Mouse (Mus musculus) G1E (cell line): ENCODE results near the gene Aldh4a1. TPM values are rescaled to one million over a fixed set of nuclear protein-coding genes. Genes with fewer than 3 reads are reported as not detected.

Experiments
- ATAC-seq: 2 replicates; pipeline ENCODE4 v1.8.0; 2016; ENCODE audit warnings: mild to moderate bottlenecking; ENCODE audit not compliant: insufficient number of reproducible peaks, poor library complexity, low FRiP score, severe bottlenecking; ENCODE audit errors: extremely low read depth
- DNase-seq: peaks from one replicate; pipeline ENCODE4 v3.0.0; 2012; ENCODE audit warnings: low spot score
- H3K27me3 ChIP-seq: 2 replicates; pipeline ENCODE4 v1.6.1; 2012; ENCODE audit warnings: mild to moderate bottlenecking, low read length, inconsistent platforms; ENCODE audit not compliant: insufficient read depth
- H3K36me3 ChIP-seq: replicated peaks from 2 replicates; pipeline ENCODE3; 2012; ENCODE audit warnings: mild to moderate bottlenecking, inconsistent platforms
- H3K4me1 ChIP-seq: 2 replicates; pipeline ENCODE4 v1.6.1; 2012; ENCODE audit warnings: low read depth, low read length, inconsistent platforms, mixed read lengths; ENCODE audit not compliant: insufficient read depth
- H3K4me3 ChIP-seq: 2 replicates; pipeline ENCODE4 v1.5.1; 2012; ENCODE audit warnings: low read depth, mild to moderate bottlenecking, inconsistent platforms, low read length, moderate library complexity, mixed read lengths
- H3K9me3 ChIP-seq: replicated peaks from 2 replicates; pipeline ENCODE4 v1.6.1; 2012; ENCODE audit warnings: inconsistent platforms
- CTCF ChIP-seq: IDR thresholded peaks from 2 replicates; pipeline ENCODE4 v1.5.1; 2012; ENCODE audit warnings: low read depth, low read length, inconsistent platforms, mixed read lengths
- GATA1 ChIP-seq: IDR thresholded peaks from 2 replicates; pipeline ENCODE4 v1.6.1; 2012; ENCODE audit warnings: borderline replicate concordance, low read length, inconsistent platforms, mixed read lengths
- GATA2 ChIP-seq: IDR thresholded peaks from 2 replicates; pipeline ENCODE4 v1.6.1; 2012; ENCODE audit warnings: low read depth, low read length, inconsistent platforms, borderline replicate concordance
- POLR2AphosphoS5 ChIP-seq: IDR thresholded peaks from 2 replicates; pipeline ENCODE4 v1.6.1; 2012; ENCODE audit warnings: low read depth, low read length, inconsistent platforms; ENCODE audit not compliant: insufficient replicate concordance
- TAL1 ChIP-seq: conservative IDR thresholded peaks from 2 replicates; pipeline ENCODE4 v1.6.1; 2012; ENCODE audit warnings: low read depth, low read length, inconsistent platforms, mixed read lengths
- polyA plus RNA-seq: library from polyadenylated mRNA; stranded (reverse); fragments of >175 nt; gene quantifications from 2 replicates; pipeline ENCODE4 v1.2.3, GENCODE M21; 2012
- total RNA-seq, 2 experiments: library from RNA; stranded (forward) in 1 of 2; stranded (reverse) in 1 of 2; fragments of 200-1000 nt in 1 of 2; fragments of >200 nt in 1 of 2; fragmentation: Nextera tagmentation in 1 of 2; gene quantifications; 2 replicates each; pipeline ENCODE4 v1.2.3; 2014 to 2017

Gene Aldh4a1
- total and polyA plus RNA-seq, 3 experiments: 13.3 to 44.1 (median 17.7) TPM

GRCm38 (mm10) chr4:139587773-139588172 lies 34.9 kb upstream of the Aldh4a1 start:
- DNase-seq: no peak
- peaks cover 14% of the 10 kb centered on the region; the same call in 1 of the 2 replicates for H3K27me3 ChIP-seq
- no peak for ATAC-seq
- H3K9me3 ChIP-seq: no peaks in the 10 kb centered on the region
- no peaks in the 10 kb centered on the region for H3K36me3 ChIP-seq
- no peak for TF ChIP-seq GATA2
- TF ChIP-seq POLR2AphosphoS5: no peak
- no peak for TF ChIP-seq CTCF
- H3K4me3 ChIP-seq: no peak overlapping the region
- H3K4me1 ChIP-seq: no peaks in the 10 kb centered on the region; the same call in 1 of the 2 replicates

DNA sequence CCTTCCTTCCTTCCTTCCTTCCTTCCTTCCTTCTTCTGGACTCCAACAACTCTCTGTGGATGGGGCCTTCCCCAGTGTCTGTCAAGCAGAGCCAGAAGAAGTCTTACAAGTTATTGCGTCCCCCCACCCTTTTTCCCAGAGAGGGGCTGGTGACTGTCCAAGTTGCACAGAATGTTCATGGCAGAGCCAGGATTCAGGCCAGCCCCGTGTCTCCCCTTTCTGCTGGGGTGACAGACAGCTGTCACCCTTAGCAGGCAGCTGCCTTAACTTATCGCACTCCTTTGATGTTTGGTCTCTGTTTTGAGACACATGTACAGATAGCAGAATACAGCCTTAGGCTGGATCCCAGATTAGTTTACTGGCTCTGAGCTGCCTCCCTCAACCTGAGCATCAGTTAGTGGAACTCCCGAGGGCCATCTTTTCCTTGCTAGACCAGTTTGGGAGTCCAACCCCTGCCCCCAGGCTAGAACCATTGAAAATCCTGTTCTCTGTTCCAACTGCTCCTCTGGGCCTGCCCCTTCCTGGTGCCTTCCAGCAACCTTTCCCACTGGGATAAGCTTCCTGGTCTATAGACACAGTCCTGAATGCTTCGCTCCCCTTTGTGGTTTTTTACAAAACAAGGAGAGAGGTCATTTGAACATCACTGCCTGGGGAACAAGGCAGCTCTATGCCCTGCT lies 33.2 kb upstream of the Aldh4a1 start:
- H3K36me3 ChIP-seq: no peaks in the 10 kb centered on the region
- no peaks in the 10 kb centered on the region; the same call in 1 of the 2 replicates for H3K4me1 ChIP-seq
- DNase-seq (no peak), ATAC-seq (no peak)
- H3K9me3 ChIP-seq: no peaks in the 10 kb centered on the region
- H3K27me3 ChIP-seq: peaks cover 9% of the 10 kb centered on the region; the same call in 1 of the 2 replicates
- H3K4me3 ChIP-seq: no peak overlapping the region
- TF ChIP-seq GATA2 (no peak), POLR2AphosphoS5 (no peak), CTCF (no peak), GATA1 (no peak), TAL1 (no peak)

DNA sequence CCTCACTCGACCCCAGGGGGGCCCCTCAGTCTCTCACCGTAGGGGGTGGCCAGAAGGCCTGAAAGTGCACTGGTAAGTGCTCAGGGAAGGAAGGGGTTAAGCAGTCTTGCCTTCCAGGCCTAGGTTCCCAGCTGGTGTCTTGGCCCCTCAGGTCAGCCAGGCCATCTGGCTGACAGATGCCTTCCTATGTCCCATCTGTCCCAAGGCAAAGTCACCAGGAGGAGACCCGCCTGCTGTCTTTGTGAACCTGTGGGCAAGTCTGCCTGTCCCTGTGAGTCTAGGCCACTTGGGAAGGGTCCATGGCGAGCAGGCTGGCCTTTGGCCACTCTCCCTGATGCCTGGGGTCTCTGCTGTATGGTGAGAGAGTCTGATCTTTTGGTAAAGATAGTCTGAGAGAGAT lies 32.2 kb upstream of the Aldh4a1 start:
- Histone ChIP-seq H3K4me1 (no peaks in the 10 kb centered on the region; the same call in 1 of the 2 replicates), H3K27me3 (peaks cover 8% of the 10 kb centered on the region; the same call in 1 of the 2 replicates), H3K36me3 (no peaks in the 10 kb centered on the region), H3K4me3 (no peak overlapping the region), H3K9me3 (no peaks in the 10 kb centered on the region)
- DNase-seq: no peak
- TF ChIP-seq CTCF (no peak), GATA1 (no peak), GATA2 (no peak), POLR2AphosphoS5 (no peak), TAL1 (no peak)
- ATAC-seq: no peak

DNA sequence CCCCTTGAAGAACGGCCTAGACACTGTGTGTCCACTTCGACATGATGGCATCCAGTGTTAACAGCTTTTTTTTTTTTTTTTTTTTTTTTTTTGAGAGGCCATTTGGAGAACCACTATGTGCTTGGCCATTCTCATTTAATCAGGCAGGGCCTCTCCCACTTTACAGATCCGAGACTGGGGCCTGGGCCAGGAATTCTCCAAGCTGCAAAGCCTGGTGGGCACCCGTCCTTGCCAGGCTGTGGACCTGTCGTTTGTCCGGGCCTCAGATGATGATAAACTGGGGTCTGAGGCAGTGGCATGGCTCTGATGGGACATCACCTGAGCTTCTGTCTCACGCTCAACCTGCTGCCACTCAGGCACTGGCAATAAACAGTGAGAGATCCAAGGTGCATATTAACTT lies 29.8 kb upstream of the Aldh4a1 start:
- Histone ChIP-seq H3K4me1 (no peaks in the 10 kb centered on the region), H3K27me3 (peaks cover 8% of the 10 kb centered on the region), H3K4me3 (no peak overlapping the region), H3K36me3 (no peaks in the 10 kb centered on the region), H3K9me3 (no peaks in the 10 kb centered on the region)
- TF ChIP-seq TAL1 (no peak), GATA1 (no peak), POLR2AphosphoS5 (no peak), CTCF (no peak), GATA2 (no peak)
- ATAC-seq (no peak), DNase-seq (no peak)

DNA sequence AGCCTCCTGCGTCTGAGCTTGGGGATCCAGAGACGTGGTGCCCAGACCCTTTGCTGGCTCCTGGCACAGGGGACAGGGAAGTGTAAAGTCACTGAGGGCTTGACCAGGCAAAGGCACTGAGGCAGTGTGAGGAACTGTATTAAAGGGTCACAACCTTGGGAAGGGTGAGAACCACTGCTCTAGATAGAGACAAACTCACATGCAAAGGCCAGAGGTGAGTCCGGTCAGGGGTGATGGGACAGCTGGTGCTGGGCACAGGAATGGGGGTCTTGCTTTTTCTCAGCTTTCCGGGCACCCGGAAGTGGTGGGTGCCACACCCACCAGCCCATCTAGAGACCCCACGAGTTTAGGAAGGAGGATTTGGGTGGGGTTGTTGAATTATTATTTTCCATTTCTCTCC lies 29.3 kb upstream of the Aldh4a1 start:
- TF ChIP-seq TAL1 (no peak), GATA1 (no peak), GATA2 (no peak), POLR2AphosphoS5 (no peak), CTCF (no peak)
- Histone ChIP-seq H3K36me3 (no peaks in the 10 kb centered on the region), H3K4me1 (no peaks in the 10 kb centered on the region), H3K9me3 (no peaks in the 10 kb centered on the region), H3K27me3 (peaks cover 7% of the 10 kb centered on the region), H3K4me3 (no peak overlapping the region)
- no peak for DNase-seq
- ATAC-seq: no peak

- Histone ChIP-seq H3K36me3 (no peaks in the 10 kb centered on the region), H3K4me1 (peaks cover 2% of the 10 kb centered on the region; the same call in 1 of the 2 replicates), H3K9me3 (no peaks in the 10 kb centered on the region), H3K27me3 (peaks cover 9% of the 10 kb centered on the region), H3K4me3 (no peak overlapping the region)
- no peak for ATAC-seq
- no peak for DNase-seq
- no peak for TF ChIP-seq GATA1
- TF ChIP-seq CTCF: no peak
- no peak for TF ChIP-seq GATA2
- no peak for TF ChIP-seq POLR2AphosphoS5
- no peak for TF ChIP-seq TAL1
Observed at GRCm38 (mm10) chr4:139594062-139594461, 28.6 kb upstream of the Aldh4a1 start.
